Mouse (Mus musculus) erythroid progenitor cell, adult 5-6 weeks (primary cell): ENCODE data around the gene Npm1. TPM values are rescaled to one million over a fixed set of nuclear protein-coding genes. Genes with fewer than 3 reads are reported as not detected.

Experiments used
- ATAC-seq: replicated peaks from 2 replicates; pipeline ENCODE4 v1.8.0; 2016; ENCODE audit warnings: moderate number of reproducible peaks, mild to moderate bottlenecking, moderate TSS enrichment, inconsistent platforms; ENCODE audit not compliant: poor library complexity, low FRiP score, severe bottlenecking
- total RNA-seq, 2 experiments: library from RNA; stranded (forward) in 1 of 2; stranded (reverse) in 1 of 2; fragments of 150-400 nt in 1 of 2; fragments of 186-747, 209-891 nt in 1 of 2; gene quantifications; 2 replicates each; pipeline versions ENCODE4 v1.2.3 to v1.2.4; 2015 to 2017; ENCODE audit warnings: low replicate concordance in 2 of 2

The Npm1 gene
- total RNA-seq, 2 experiments from 2014 or later, result 400 to 412 TPM

DNA sequence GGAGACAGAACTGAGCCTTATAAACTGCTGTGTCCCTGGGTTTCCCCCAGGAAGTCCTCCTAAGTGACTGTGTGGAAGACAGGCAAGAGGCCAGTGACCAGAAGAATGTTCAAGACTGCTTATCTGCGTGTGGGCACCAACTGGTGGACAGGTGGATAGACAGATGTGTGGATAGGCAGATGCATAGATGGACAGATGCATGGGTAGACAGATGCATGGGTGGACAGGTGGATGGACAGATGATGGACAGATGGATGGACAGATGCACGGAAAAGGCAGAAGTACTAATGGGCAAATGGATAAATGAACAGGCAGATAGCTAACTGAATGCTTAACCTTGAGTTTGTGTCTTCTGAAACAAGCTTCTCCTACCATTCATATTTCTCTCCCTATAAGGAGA, 52.9 kb downstream of the Npm1 start:
- no peak for ATAC-seq

DNA sequence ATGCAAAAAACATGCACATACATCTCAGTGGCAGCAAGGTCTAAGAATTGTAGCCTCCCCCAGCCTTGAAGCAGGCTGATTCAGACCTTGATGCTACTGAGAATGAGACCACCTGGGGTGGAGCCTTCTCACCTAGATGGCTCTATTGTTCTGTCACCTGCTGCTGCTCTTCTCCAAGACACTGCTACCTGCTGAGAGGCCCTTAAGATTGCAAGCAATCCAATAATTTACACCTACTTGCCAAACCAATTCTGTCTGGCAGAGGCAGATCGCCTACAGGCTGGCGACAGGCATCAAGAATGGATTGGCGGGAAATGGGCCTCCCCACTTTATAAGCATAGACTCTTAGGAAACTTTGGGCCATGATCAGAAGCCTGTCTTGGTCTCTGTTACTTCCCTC, 55.5 kb downstream of the Npm1 start:
- no peak for ATAC-seq

DNA sequence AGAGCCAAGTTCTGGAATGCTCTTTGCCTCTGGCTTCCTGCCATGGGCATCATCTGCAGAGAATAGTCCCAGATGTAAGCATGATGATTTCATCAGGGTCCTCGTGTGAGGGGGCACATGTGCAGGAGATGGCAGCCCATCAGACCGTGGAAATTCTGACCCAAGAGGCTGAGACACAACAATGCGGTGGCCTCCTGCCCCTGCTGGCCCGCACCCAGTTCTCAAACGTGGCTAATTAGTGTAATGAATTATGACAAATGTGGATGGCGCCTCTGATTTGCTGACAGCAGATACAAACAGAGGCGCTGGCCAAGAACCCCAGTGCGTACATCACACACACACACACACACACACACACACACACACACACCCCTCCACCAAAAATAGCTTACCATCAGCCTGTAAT, 58.1 kb downstream of the Npm1 start:
- ATAC-seq, result no peak

DNA sequence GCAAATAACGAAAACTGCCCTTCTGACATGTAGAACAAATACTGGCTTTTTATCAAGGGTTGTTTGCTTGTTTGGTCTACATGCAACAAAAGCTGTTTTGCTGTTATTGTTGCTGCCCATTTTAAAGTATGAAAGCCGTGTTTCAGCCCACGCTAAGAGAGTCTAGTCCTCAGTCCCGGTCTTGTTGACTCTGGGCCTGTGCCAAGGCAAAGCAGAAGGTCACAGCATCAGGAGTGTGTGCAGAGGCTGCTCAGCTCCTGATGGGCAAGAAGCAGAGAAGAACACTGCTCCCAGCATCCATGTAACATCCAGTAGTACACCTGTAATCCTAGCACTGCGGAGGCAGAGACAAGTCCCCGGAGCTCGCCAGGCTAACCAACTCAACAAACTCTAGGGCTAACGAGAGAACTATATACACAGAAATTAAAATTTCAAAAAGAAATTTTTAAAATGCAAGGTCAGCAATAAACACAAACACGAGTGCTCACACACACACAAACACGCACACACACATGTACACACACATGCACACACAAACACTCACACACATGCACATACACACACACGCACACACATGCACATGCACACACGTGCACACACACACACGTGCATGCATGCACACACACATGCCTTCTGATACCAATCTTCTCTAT, 59.6 kb downstream of the Npm1 start:
- no peak for ATAC-seq

Other genes with a start within 250 kb of the Npm1 start
- not detected in 2 replicates for gene Fgf18, start 15.8 kb downstream of the Npm1 start, total RNA-seq (2015; ENCODE audit: low replicate concordance)
- gene Fgf18, start 15.8 kb downstream of the Npm1 start, total RNA-seq (2017; ENCODE audit: low replicate concordance), result 0.51 TPM in 1 of 2 replicates, not detected in the other
- gene Tlx3, start 40.4 kb upstream of the Npm1 start, total RNA-seq (2015; ENCODE audit: low replicate concordance), result not detected in 2 replicates
- not detected in 2 replicates for gene Tlx3, start 40.4 kb upstream of the Npm1 start, total RNA-seq (2017; ENCODE audit: low replicate concordance)
- not detected in 2 replicates for gene Gm12117, start 113.5 kb upstream of the Npm1 start, total RNA-seq (2015; ENCODE audit: low replicate concordance)
- gene Gm12117, start 113.5 kb upstream of the Npm1 start, total RNA-seq (2017; ENCODE audit: low replicate concordance), result not detected in 2 replicates